Mouse (Mus musculus) layer of hippocampus, postnatal 10 days (tissue): Measurements from ENCODE around the gene 2310011J03Rik. TPM values are rescaled to one million over a fixed set of nuclear protein-coding genes. Genes with fewer than 3 reads are reported as not detected.
A peak's percentile ranks its signal among the peaks of the same experiment; 100 is the strongest.

Experiments
- DNase-seq, 2 experiments: peaks; one replicate each; pipeline ENCODE4 v3.0.0; 2021; ENCODE audit warnings: low spot score in 2 of 2
- total RNA-seq, 2 experiments: library from RNA; stranded (reverse); gene quantifications; 2 replicates each; pipeline ENCODE4 v1.2.3; 2021

The 2310011J03Rik gene
- total RNA-seq, 2 experiments from 2014 or later: 19.7 to 22.2 TPM

GRCm38 (mm10) chr10:80317011-80317410 lies 3.3 kb downstream of the 2310011J03Rik start:
- no peak for DNase-seq

DNA sequence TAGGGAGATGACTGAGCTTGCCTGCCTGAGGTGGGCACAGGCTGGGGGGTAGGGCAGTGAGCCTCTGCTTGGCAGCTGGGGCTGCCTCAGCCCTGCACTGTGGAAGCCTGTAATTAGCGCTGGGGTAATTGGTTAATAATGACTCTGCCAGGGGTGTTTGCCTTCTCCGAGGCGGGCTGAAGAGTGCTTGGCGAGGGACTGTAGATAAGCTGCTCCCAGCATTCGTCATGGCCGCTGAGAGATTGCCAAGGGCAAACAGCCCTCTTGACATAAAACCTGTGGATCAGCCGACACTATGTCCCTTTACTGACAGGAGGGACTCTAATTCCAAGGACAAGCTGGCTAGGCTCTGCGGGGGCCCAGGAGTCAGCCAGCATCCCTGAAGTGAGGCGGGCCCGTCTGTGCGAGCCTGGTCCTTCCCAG lies 4.0 kb downstream of the 2310011J03Rik start:
- DNase-seq: peak in 1 of 2 experiments; percentile 47

- DNase-seq: no peak
These were observed 5.0 kb downstream of the 2310011J03Rik start for GRCm38 (mm10) chr10:80315315-80315714.

- DNase-seq: no peak
These were observed 5.8 kb downstream of the 2310011J03Rik start for GRCm38 (mm10) chr10:80314494-80315001.

DNA sequence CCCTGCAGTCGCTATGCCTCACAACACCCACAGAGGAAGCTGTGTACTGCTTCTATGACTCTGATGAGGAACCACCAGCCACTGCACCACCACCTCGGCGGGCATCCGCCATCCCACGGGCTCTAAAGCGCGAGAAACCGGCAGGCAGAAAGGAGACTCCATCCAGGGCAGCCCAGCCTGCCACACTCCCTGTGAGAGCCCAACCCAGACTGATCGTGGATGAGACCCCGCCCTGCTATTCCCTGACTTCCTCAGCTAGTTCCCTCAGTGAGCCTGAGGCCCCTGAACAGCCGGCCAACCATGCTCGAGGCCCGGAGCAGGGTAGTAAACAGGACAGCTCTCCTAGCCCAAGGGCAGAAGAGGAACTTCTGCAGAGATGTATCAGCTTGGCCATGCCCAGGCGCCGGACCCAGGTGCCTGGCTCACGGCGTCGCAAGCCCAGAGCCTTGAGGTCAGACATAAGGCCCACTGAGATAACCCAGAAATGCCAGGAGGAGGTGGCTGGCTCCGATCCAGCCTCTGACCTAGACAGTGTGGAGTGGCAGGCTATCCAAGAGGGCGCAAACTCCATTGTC lies 6.6 kb downstream of the 2310011J03Rik start:
- no peak for DNase-seq

DNA sequence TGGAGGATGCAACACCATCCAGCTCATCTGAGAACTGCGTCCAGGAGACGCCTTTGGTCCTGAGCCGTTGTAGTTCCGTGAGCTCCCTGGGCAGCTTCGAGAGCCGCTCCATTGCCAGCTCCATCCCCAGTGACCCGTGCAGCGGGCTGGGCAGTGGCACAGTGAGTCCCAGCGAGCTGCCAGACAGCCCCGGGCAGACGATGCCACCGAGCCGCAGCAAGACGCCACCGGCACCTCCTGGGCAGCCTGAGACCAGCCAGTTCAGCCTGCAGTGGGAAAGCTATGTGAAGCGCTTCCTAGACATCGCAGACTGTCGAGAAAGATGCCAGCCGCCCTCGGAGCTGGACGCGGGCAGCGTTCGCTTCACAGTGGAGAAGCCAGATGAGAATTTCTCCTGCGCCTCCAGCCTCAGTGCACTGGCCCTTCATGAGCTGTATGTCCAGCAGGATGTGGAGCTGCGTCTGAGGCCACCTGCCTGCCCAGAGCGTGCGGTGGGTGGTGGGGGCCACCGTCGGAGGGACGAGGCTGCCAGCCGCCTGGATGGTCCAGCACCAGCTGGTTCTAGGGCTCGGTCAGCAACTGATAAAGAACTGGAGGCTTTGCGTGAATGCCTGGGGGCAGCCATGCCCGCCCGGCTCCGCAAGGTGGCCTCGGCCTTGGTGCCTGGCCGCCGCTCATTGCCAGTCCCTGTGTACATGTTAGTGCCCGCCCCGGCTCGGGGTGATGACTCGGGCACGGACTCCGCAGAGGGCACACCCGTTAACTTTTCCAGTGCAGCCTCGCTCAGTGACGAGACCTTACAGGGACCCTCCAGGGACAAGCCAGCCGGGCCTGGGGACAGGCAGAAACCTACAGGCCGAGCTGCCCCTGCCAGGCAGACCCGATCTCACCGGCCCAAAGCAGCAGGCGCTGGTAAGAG lies 7.5 kb downstream of the 2310011J03Rik start:
- peak in 1 of 2 experiments; percentile 54 for DNase-seq

- DNase-seq: no peak
These were observed 8.8 kb downstream of the 2310011J03Rik start for GRCm38 (mm10) chr10:80311560-80311959.

DNA sequence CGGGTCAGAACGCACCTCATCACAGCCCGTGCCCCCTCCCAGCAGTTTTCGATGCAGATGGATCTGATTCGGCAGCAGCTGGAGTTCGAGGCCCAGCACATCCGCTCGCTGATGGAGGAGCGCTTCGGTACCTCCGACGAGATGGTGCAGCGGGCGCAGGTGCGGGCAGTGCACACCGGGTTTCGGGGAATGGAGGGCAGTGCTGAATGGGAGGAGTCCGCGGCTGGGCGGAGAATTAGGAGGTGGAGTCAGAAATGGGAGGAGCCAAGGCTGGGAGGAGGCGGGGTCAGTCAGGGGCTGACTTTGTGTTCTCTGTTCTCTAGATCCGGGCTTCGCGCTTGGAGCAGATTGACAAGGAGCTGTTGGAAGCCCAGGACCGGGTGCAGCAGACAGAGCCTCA lies 15.5 kb downstream of the 2310011J03Rik start:
- peak in 1 of 2 experiments; percentile 39 for DNase-seq

DNA sequence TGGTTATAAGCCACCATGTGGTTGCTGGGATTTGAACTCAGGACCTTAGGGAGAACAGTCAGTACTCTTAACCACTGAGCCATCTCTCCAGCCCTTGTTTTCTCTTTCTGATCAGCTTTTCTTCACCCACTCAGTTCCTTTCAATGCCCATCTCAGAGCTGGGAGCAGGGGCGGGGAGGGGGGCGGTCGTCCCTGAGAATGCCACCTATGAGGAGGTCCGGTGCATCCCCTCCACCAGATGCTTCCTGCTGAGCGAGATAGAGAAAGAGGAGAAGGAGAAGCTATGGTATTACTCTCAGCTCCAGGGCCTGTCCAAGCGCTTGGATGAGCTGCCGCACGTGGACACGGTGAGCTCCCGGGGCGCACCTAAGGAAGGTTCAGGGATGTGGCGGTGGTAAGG lies 15.9 kb downstream of the 2310011J03Rik start:
- no peak for DNase-seq

- peak; percentile 76 to 83 for DNase-seq
These were observed 17.9 kb downstream of the 2310011J03Rik start for GRCm38 (mm10) chr10:80302471-80302881.

DNA sequence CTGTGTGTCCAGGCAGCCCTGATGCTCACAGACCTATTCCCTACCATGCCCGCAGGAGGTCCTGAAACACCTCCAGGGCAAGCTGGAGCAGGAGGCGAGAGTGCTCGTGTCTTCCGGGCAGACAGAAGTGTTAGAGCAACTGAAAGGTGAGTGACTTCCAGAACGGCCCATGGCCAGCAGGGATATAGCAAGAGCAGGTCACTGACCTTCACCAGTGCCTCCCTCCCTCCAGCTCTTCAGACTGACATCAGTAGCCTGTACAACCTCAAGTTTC lies 18.3 kb downstream of the 2310011J03Rik start:
- peak in 1 of 2 experiments; percentile 22 for DNase-seq

DNA sequence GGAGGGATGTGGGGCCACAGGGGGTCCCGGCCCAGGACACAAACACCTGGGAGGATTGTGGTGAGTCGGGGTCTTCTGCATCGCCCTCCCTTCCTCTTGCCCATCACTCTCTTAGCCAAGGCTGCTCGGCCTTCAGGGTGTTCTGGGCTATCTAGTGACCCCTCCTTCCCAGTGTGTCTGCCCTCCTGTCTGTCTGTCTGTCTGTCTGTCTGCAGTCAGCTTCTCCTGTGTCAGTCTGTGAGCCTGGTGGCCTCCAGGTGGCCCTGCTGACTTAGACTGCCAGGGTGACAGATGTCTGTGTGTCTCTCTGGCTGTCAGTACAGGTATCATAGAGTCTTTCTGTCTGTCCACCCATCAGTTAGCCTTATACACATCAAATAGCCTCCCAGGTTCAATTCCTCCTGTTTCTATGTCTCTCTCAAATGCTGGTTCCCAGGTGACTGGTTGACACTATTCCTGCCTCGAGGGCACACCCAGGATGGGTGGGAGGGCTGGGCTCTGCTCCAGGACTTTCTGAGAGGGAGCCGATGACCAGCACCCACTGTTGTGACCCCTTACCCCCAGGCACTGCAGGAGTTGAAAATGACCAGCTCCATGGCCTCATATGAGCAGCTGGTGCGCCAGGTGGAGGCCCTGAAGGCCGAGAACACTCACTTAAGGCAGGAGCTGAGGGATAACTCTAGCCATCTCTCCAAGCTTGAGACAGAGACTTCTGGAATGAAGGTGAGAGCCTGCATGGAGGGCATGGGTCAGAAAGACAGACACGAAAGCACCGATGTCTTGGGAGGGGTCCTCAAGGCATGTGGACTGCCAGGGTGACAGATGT lies 18.9 kb downstream of the 2310011J03Rik start:
- DNase-seq: peak in 1 of 2 experiments; percentile 17

DNA sequence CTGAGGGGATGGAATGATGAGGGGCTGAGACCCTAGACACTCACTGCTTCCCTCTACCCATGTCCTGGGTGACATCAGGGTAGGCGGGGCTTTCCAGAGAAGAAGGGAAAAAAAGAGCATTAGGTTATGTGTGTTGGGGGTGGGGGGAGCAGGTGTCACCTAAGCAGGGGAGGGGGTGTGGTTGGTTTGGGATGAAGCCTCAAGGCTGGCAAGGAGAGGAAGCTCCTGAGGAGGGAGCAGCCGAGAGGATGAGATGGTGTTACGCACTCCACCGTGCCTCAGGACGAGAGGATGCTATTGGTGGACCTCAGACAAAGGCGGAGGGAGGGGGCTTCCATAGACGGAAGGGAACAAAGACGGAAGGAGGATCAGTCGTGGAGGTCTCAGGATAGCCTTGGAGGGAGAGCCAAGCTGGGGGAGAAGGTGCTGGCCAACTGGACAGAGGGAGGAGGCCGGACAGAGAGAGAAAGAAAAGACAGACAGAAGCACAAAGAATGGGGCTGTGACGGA lies 19.6 kb downstream of the 2310011J03Rik start:
- DNase-seq: peak in 1 of 2 experiments; percentile 65

- DNase-seq: no peak
These were observed 20.5 kb downstream of the 2310011J03Rik start for GRCm38 (mm10) chr10:80299824-80300223.

- no peak for DNase-seq
These were observed 21.0 kb downstream of the 2310011J03Rik start for GRCm38 (mm10) chr10:80299301-80299700.

DNA sequence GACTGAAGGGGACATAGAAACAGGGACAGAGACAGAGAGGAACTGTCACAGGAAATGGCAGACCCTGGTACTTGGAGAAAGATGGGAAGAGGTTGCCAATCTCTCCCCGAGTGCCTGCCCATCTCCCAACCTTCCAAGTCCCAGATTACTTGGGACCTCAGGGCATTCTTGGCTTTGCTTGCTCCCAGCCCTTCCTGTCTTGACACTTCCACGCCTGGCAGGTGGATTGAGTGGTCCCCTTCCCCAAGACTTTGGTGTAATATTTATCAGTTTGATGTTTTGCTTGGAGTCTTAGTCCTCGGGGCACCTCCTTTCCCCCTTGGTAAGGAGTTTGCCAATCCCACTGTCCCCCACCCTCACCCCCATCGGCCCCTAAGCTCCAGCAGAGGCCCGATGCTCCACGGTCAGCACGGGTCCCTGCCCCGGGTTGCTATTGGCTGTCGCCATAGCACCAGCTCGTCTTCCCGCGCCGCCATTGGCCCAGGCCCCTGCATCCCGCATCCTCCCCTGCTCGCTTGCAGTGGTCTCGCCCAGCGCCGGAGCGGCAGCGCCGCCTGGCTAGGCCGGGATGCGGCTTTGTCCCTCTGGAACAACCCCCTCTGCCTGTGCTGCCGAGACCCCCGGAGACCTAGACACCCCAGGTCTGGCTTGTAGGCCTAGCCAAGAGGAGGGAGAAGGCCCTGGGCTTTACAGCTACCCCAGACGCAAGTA lies 21.6 kb downstream of the 2310011J03Rik start:
- DNase-seq: peak; percentile 93 to 94

DNA sequence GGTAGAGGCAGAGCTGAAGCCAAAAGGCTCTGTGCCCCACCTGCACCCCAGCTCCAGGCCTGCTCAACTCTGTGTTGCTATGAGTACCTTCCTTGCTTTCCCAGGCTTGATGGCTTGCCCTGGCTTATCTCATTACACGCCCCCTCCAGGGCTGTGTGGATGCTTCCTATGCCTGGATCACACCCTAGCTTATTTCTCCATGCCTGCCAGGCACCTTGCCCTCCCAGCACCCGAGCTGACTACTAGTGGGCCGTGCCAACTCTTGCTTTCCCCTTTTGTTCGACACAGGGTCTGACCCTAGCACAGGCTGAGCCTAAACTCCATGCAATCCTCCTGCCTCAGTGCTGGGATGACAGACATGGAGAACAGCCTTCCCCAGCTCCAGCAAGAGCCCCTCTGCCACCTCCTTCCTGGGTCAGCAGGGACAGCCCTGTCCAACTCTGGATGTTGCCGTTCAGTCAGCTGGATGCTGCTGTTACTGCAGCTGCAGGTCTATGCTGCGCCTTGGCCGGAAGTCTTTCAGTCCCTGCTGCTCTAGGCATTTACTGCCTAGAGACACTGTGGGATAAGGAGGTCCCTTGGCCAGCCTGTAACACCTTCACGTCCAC lies 22.7 kb downstream of the 2310011J03Rik start:
- no peak for DNase-seq

- DNase-seq: no peak
These were observed 23.5 kb downstream of the 2310011J03Rik start for GRCm38 (mm10) chr10:80296824-80297223.

DNA sequence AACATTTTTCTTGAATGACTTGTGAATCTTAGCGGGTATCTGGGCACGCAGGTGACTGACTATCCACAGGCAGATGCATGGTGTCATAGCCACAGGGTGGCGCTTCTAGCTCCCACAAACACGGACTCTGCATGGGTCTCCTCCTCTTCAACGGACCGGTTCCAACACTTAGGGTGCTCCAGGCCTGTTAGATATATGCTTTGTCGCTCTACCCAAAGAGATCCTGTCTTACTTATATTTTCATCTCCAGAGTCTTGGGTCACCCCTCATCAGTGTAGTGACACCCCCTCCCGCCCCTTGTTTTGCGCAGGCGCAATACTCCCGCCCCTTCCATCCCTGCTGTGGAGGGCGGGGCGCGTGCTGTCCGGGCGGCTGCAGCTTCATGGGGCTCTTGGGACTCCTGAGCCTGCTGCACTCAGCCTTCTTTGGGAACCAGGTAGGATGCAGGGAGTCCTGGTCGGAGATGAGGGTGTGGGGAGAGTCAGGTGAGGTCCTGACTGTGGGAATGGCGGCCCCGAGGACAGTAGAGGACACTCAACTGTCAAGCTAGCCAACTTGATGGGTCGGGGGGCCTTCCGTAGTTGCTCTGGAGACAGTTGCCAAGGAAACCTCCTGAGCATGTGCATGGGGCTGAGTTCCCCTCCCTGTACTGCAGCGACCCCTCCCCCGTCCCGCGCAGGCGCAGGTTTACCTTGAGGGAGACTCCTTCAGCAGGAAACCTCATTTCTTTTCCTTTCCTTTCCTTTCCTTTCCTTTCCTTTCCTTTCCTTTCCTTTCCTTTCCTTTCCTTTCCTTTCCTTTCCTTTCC lies 24.5 kb downstream of the 2310011J03Rik start, which contains the start of gene Apc2:
Apc2 (plus strand) TSS at position 360 of the 808 bp plus-strand sequence.
- peak; percentile 77 to 82 for DNase-seq
